Mouse (Mus musculus) ES-E14 (cell line): ENCODE measurements around the gene Kl.

Source experiments
- CHD2 ChIP-seq: IDR thresholded peaks from 2 replicates; pipeline ENCODE4 v1.6.1; 2014; ENCODE audit warnings: mild to moderate bottlenecking, low read depth, low read length, inconsistent platforms
- HCFC1 ChIP-seq: IDR thresholded peaks from 2 replicates; pipeline ENCODE4 v1.6.1; 2012; ENCODE audit warnings: low read length, inconsistent platforms, borderline replicate concordance; ENCODE audit not compliant: insufficient read depth
- MAFK ChIP-seq: IDR thresholded peaks from 2 replicates; pipeline ENCODE4 v1.6.1; 2014; ENCODE audit warnings: mild to moderate bottlenecking, low read depth, low read length, inconsistent platforms; ENCODE audit not compliant: insufficient read depth
- ZC3H11A ChIP-seq: IDR thresholded peaks from 2 replicates; pipeline ENCODE4 v1.6.1; 2012; ENCODE audit warnings: low read depth, mild to moderate bottlenecking, inconsistent platforms, low read length, borderline replicate concordance
- ZNF384 ChIP-seq: IDR thresholded peaks from 2 replicates; pipeline ENCODE4 v1.6.1; 2012; ENCODE audit warnings: low read depth, low read length, inconsistent platforms

DNA sequence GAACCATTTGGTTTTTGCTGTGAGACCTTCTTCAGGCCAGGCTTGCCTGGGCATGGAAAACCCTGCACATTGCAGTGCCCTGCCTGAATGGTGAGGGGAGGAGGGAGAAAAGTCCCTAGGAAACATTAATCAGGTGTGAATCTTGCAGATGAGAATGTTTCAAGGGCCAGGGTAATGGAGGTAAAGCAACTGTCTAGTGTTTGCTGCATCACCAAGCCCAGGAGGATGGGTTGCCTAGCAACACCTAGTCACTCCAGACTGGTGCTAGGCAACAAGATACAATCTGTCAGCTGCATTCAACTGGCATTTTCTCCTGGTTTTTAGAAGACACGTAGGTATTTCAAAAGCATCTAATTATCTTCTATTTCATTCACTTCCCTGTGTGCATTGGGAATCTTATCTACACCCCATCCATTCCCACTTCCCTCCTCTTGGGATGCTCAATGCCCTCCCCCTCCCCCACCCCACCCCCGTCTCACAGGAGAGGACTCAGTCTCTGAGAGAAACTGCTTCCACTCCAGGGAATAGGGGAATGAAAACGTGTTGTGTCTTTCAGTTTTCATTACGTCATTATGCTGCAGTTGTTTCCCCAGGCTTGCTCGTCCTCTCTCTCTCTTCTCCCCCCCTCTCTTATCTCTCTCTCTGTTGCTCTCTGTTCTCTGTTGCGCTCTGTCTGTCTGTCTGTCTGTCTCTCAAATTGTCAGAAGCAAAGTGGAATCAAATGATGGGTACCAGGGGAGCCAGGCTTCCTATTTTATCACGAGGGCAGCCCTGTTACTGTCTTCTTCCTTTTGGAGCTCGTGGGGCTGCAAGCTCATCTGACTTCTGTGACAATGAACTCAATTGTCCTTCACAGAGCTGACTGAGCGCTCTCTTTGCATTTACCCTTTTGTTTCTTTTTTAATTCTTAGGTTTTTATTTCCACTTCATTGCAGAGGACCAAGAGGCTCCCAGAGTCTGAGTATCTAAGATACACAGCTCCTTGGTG is 46.1 kb upstream of the Kl start:
- TF ChIP-seq HCFC1 (no peak), ZNF384 (no peak), MAFK (no peak), ZC3H11A (no peak), CHD2 (no peak)
